Mouse (Mus musculus): ENCODE measurements around the gene Mrps16.

Mrps16 gene

GRCm38 (mm10) chr14:20363230-20363629 lies 30.2 kb downstream of the Mrps16 start:
- no peak for DNase-seq (ENCODE audit: low spot score)

DNA sequence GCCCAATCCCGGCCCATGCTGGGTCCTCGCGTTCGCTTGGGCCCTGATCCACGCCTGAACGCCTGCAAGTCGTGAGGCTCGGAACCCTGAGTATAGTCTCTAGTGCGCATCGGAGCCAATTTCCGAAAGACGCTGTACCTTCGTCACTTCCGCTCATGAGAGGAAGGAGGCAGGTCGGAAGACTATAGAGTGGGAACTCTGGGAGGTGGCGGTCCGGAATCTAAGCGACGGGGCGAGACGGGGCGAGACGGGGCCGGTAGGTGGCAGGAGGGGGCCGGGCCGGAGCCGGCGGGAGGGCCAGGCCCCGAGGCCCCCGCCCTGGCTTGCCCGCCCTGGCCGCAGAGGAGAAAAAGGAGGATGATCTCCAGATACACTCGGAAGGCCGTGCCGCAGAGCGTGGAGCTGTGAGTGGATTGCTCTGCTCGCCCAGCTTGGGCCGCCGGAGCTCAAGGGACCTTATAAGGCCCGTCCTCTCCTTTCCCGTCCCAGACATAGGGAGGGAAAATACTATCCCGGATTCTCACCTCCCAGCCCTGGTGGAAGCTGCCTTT lies 45.4 kb downstream of the Mrps16 start, which contains the start of the genes Ecd and Fam149b:
Gene Ecd (minus strand): TSS at position 131 of the 551 bp plus-strand sequence.
Gene Fam149b (plus strand): TSS at position 172 of the 551 bp plus-strand sequence.
- peak; percentile 85 for DNase-seq (ENCODE audit: low spot score)

GRCm38 (mm10) chr14:20347441-20347990 lies 45.9 kb downstream of the Mrps16 start:
- no peak for DNase-seq (ENCODE audit: low spot score)

- no peak for DNase-seq (ENCODE audit: low spot score)
Measured at GRCm38 (mm10) chr14:20345885-20346284, 47.5 kb downstream of the Mrps16 start.

DNA sequence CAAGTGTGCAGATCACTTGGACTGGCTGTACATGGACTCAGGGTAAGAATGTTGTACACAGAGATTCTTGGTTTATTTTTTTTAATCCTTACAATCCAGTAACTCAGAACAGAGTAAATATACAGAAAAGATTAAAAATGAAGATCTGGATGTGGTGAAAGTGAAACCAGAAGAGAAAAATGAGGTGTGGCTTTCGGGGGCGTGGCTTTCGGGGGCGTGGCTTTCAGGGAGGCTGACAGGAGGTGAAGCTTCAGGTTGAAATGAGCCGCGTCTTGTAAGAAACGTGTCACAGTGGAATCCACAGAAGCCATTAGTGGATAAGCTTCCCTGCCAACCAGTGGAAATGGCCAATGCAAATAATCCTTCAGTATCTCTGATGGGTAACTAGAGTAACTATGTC lies 52.6 kb downstream of the Mrps16 start:
- peak; percentile 35 for DNase-seq (ENCODE audit: low spot score)

GRCm38 (mm10) chr14:20340149-20340548 lies 53.3 kb downstream of the Mrps16 start:
- no peak for DNase-seq (ENCODE audit: low spot score)

- no peak for DNase-seq (ENCODE audit: low spot score)
Measured at GRCm38 (mm10) chr14:20339415-20339814, 54.0 kb downstream of the Mrps16 start.
